Mouse (Mus musculus): Measurements from ENCODE around the gene Snx11. TPM values are rescaled to one million over a fixed set of nuclear protein-coding genes. Genes with fewer than 3 reads are reported as not detected.

The Snx11 gene
- total and polyA plus RNA-seq, 2 experiments from 2014 or later = 10.2 to 14.8 TPM

DNA sequence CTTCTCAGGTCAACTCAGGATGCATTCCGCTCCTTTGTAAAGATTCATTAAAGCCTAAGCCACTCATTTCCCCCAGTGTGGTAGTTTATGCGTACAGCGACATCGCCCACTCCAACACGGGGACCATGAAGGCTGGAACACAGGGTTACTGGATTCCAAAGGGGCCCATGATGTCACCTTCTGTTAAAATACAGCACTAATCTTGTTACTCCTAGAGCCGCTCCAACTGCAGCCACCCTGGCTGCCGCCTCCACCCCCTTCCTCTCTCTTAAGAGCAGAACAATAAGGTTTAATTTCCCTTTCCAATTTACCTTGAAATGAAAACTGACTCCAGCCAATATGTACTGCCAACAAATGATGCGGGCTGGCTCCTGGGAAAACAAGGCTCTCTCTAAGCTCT lies 2.3 kb downstream of the Snx11 start:
- TF ChIP-seq CTCF (IDR thresholded peaks at IDR 0.05; ENCODE audit: low read depth) (no peak), EP300 (IDR thresholded peaks at IDR 0.05; ENCODE audit: low read depth) (no peak)
- Histone ChIP-seq H3K4me3 (ENCODE audit: low read depth, low read length) (no peak overlapping the region), H3K27ac (ENCODE audit: low read depth) (no peak overlapping the region), H3K9me3 (replicated peaks; ENCODE audit: control insufficient read depth, low read length) (no peaks in the 10 kb centered on the region), H3K27me3 (ENCODE audit: control insufficient read depth, insufficient read depth, low read length) (no peaks in the 10 kb centered on the region), H3K36me3 (replicated peaks; ENCODE audit: control insufficient read depth, insufficient read depth, low read length) (peaks cover 35% of the 10 kb centered on the region), H3K4me2 (ENCODE audit: low read depth, low read length) (no peak overlapping the region), H3K9ac (replicated peaks; ENCODE audit: low read depth, low read length) (no peak overlapping the region), H3K4me1 (ENCODE audit: control insufficient read depth, insufficient read depth) (peaks cover 6% of the 10 kb centered on the region)
- WGBS = 68% methylated on average over 8 of the region's 8 CpGs
- no peak for DNase-seq (ENCODE audit: low spot score)
- ATAC-seq (ENCODE audit: insufficient read depth, low read depth) = no peak

DNA sequence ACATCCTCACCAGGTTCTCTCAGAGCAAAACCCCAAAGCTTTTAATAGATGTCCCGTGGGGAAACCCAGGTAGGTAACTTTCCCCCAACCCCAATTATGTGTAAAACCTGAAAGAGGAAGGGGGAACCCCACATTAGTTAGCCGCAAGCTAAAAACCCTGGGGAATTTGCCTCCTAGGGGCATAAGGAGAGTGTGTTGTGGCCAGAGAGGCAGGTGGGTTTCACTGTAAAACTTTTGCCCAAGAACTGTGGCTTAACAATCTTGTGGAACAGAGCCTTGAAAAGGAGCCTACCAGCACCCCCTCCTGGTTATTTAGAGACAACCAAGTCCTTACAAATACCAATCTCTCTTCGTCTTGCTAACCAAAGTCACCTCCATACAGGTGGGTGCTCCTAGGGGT lies 2.8 kb downstream of the Snx11 start:
- no peaks in the 10 kb centered on the region for H3K27me3 ChIP-seq (ENCODE audit: control insufficient read depth, insufficient read depth, low read length)
- no peak for DNase-seq (ENCODE audit: low spot score)
- H3K4me1 ChIP-seq (ENCODE audit: control insufficient read depth, insufficient read depth) = peaks cover 6% of the 10 kb centered on the region
- WGBS = 73% methylated on average over 3 of the region's 3 CpGs
- H3K9ac ChIP-seq (replicated peaks; ENCODE audit: low read depth, low read length) = no peak overlapping the region
- ATAC-seq (ENCODE audit: insufficient read depth, low read depth) = no peak
- H3K4me2 ChIP-seq (ENCODE audit: low read depth, low read length) = no peak overlapping the region
- peaks cover 40% of the 10 kb centered on the region for H3K36me3 ChIP-seq (replicated peaks; ENCODE audit: control insufficient read depth, insufficient read depth, low read length)
- peak; percentile 10; the same call in 1 of the 2 replicates for TF ChIP-seq CTCF (IDR thresholded peaks at IDR 0.05; ENCODE audit: low read depth)
- TF ChIP-seq EP300 (IDR thresholded peaks at IDR 0.05; ENCODE audit: low read depth) = no peak
- H3K27ac ChIP-seq (ENCODE audit: low read depth) = no peak overlapping the region
- no peaks in the 10 kb centered on the region for H3K9me3 ChIP-seq (replicated peaks; ENCODE audit: control insufficient read depth, low read length)
- H3K4me3 ChIP-seq (ENCODE audit: low read depth, low read length) = no peak overlapping the region

DNA sequence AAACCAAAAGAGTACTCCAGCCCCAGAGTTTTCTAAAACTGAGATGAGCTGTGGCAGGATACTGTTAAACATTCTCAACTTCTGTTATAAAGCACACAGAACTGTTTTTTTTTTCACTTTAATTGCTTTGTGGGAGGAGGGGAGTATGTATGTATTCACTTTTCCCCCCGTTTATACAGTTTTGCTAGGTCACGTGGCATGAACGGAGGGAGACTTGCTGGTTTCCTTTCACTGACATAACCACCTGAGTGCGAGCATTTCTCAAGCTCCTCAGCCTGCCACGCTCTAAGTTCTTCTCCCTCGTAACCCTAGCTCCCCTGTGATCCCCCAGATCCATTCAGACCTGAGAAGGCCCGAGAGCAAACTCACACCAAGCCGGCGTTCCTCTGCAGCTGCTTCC lies 4.9 kb downstream of the Snx11 start:
- no peak overlapping the region for H3K4me3 ChIP-seq (ENCODE audit: low read depth, low read length)
- WGBS = 87% methylated on average over 9 of the region's 9 CpGs
- no peak overlapping the region for H3K27ac ChIP-seq (ENCODE audit: low read depth)
- no peak for ATAC-seq (ENCODE audit: insufficient read depth, low read depth)
- TF ChIP-seq CTCF (IDR thresholded peaks at IDR 0.05; ENCODE audit: low read depth) = no peak
- TF ChIP-seq EP300 (IDR thresholded peaks at IDR 0.05; ENCODE audit: low read depth) = no peak
- H3K9ac ChIP-seq (replicated peaks; ENCODE audit: low read depth, low read length) = no peak overlapping the region
- DNase-seq (ENCODE audit: low spot score) = no peak
- peaks cover 61% of the 10 kb centered on the region for H3K36me3 ChIP-seq (replicated peaks; ENCODE audit: control insufficient read depth, insufficient read depth, low read length)
- H3K9me3 ChIP-seq (replicated peaks; ENCODE audit: control insufficient read depth, low read length) = no peaks in the 10 kb centered on the region
- no peaks in the 10 kb centered on the region for H3K27me3 ChIP-seq (ENCODE audit: control insufficient read depth, insufficient read depth, low read length)
- H3K4me2 ChIP-seq (ENCODE audit: low read depth, low read length) = no peak overlapping the region
- H3K4me1 ChIP-seq (ENCODE audit: control insufficient read depth, insufficient read depth) = peaks cover 6% of the 10 kb centered on the region

DNA sequence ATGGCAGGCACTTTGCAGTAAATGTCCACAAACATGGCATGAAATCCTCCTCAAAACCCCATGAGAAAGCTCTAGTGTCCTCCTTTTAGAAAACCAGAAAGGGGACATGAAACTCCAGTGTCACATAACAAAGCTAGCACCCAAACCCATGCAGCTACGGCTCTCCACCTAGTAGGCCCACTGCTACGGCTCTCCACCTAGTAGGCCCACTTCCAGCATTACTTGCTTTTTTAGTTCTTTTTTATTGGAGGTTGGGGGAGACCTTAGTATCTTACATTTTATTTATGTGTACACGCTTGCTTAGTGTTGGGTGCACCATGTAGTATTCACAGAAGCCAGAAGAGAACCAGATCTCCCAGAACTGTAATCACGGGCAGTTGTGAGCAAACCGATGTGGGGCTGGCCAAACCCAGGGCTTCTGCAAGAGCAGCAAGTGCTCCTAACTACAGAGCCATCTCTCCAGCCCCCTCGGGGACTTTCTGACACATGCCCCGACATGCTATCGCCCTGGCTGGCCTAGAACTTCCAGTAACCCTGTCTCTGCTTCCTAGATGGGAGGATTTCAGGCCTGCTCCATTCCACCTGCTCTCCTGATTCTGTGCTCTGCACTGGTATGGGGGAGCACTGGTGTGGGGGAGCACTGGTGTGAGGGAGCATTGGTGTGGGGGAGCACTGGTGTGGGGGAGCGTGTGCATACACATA lies 5.9 kb downstream of the Snx11 start:
- H3K4me3 ChIP-seq (ENCODE audit: low read depth, low read length) = no peak overlapping the region
- 93% methylated on average over 9 of the region's 9 CpGs for WGBS
- no peaks in the 10 kb centered on the region for H3K9me3 ChIP-seq (replicated peaks; ENCODE audit: control insufficient read depth, low read length)
- no peaks in the 10 kb centered on the region for H3K27me3 ChIP-seq (ENCODE audit: control insufficient read depth, insufficient read depth, low read length)
- H3K4me2 ChIP-seq (ENCODE audit: low read depth, low read length) = no peak overlapping the region
- peaks cover 1% of the 10 kb centered on the region for H3K4me1 ChIP-seq (ENCODE audit: control insufficient read depth, insufficient read depth)
- peaks cover 63% of the 10 kb centered on the region for H3K36me3 ChIP-seq (replicated peaks; ENCODE audit: control insufficient read depth, insufficient read depth, low read length)
- TF ChIP-seq CTCF (IDR thresholded peaks at IDR 0.05; ENCODE audit: low read depth) = no peak
- TF ChIP-seq EP300 (IDR thresholded peaks at IDR 0.05; ENCODE audit: low read depth) = no peak
- ATAC-seq (ENCODE audit: insufficient read depth, low read depth) = no peak
- no peak for DNase-seq (ENCODE audit: low spot score)
- no peak overlapping the region for H3K27ac ChIP-seq (ENCODE audit: low read depth)
- no peak overlapping the region for H3K9ac ChIP-seq (replicated peaks; ENCODE audit: low read depth, low read length)

DNA sequence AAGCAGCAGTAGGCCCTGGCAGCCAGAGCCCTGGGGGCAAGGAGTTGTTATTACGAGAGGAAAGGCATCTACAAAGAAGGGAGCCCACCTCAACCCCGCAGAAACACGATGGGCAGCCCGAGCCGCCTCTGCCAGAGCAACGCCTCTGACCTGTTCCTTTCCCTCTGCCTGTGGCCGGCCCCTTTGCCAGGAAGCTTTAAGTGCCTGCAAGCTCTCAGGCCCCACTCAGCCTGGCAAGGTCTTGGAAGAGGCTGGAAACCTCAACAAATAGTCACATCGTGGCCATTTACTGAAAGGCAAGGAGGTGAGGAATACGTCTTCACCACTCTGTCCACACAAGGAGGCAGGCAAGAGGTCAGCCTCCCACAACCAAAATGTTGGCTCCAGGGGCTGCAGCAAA lies 9.1 kb downstream of the Snx11 start:
- Histone ChIP-seq H3K36me3 (replicated peaks; ENCODE audit: control insufficient read depth, insufficient read depth, low read length) (peaks cover 59% of the 10 kb centered on the region), H3K27me3 (ENCODE audit: control insufficient read depth, insufficient read depth, low read length) (no peaks in the 10 kb centered on the region), H3K4me1 (ENCODE audit: control insufficient read depth, insufficient read depth) (no peaks in the 10 kb centered on the region; the same call in 1 of the 2 replicates), H3K9me3 (replicated peaks; ENCODE audit: control insufficient read depth, low read length) (no peaks in the 10 kb centered on the region), H3K27ac (ENCODE audit: low read depth) (no peak overlapping the region), H3K4me2 (ENCODE audit: low read depth, low read length) (no peak overlapping the region), H3K4me3 (ENCODE audit: low read depth, low read length) (no peak overlapping the region), H3K9ac (replicated peaks; ENCODE audit: low read depth, low read length) (no peak overlapping the region)
- ATAC-seq (ENCODE audit: insufficient read depth, low read depth) (no peak), DNase-seq (ENCODE audit: low spot score) (no peak)
- TF ChIP-seq EP300 (IDR thresholded peaks at IDR 0.05; ENCODE audit: low read depth) (no peak), CTCF (IDR thresholded peaks at IDR 0.05; ENCODE audit: low read depth) (no peak)
- WGBS = 70% methylated on average over 9 of the region's 9 CpGs

DNA sequence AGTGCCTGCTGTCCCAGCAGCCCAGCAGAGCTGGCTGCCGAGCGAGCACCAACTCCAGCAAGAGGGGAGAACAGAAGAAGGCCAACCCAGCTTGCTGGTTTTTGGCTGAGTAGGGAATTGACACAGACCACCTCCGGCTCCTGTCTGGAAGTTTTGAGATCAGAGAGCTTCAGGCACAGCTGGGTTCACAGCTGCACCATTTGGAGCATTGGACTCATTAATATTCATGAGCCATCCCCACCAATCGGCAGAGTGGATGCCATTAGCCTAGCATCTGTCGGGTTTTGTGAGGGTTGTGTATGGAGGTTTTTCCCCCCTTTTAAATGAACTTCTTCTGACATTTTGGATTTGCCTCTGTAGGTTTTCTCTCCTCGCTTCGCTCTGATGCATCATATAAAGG lies 10.3 kb downstream of the Snx11 start:
- no peak overlapping the region for H3K9ac ChIP-seq (replicated peaks; ENCODE audit: low read depth, low read length)
- H3K27me3 ChIP-seq (ENCODE audit: control insufficient read depth, insufficient read depth, low read length) = no peaks in the 10 kb centered on the region
- H3K4me3 ChIP-seq (ENCODE audit: low read depth, low read length) = no peak overlapping the region
- 76% methylated on average over 7 of the region's 7 CpGs for WGBS
- ATAC-seq (ENCODE audit: insufficient read depth, low read depth) = no peak
- no peak overlapping the region for H3K4me2 ChIP-seq (ENCODE audit: low read depth, low read length)
- H3K4me1 ChIP-seq (ENCODE audit: control insufficient read depth, insufficient read depth) = no peaks in the 10 kb centered on the region; the same call in 1 of the 2 replicates
- no peak overlapping the region for H3K27ac ChIP-seq (ENCODE audit: low read depth)
- H3K9me3 ChIP-seq (replicated peaks; ENCODE audit: control insufficient read depth, low read length) = no peaks in the 10 kb centered on the region
- H3K36me3 ChIP-seq (replicated peaks; ENCODE audit: control insufficient read depth, insufficient read depth, low read length) = peaks cover 47% of the 10 kb centered on the region
- TF ChIP-seq CTCF (IDR thresholded peaks at IDR 0.05; ENCODE audit: low read depth) = no peak
- TF ChIP-seq EP300 (IDR thresholded peaks at IDR 0.05; ENCODE audit: low read depth) = no peak
- DNase-seq (ENCODE audit: low spot score) = no peak
